Mouse (Mus musculus): ENCODE measurements around the gene Pck1.

GRCm38 (mm10) chr2:173185282-173185681 is 32.4 kb downstream of the Pck1 start:
- TF ChIP-seq CTCF (IDR thresholded peaks at IDR 0.05; ENCODE audit: low read depth, low read length): no peak
- no peak for TF ChIP-seq POLR2A (IDR thresholded peaks at IDR 0.05; ENCODE audit: extremely low read depth, insufficient read depth, low read length)

Data from liver, adult 2 months (tissue).